Mouse (Mus musculus) ES-E14 (cell line): Measurements from ENCODE around the gene Fam89a.

ENCODE experiments used
- CHD2 ChIP-seq: IDR thresholded peaks from 2 replicates; pipeline ENCODE4 v1.6.1; 2014; ENCODE audit warnings: mild to moderate bottlenecking, low read depth, low read length, inconsistent platforms
- HCFC1 ChIP-seq: IDR thresholded peaks from 2 replicates; pipeline ENCODE4 v1.6.1; 2012; ENCODE audit warnings: low read length, inconsistent platforms, borderline replicate concordance; ENCODE audit not compliant: insufficient read depth
- MAFK ChIP-seq: IDR thresholded peaks from 2 replicates; pipeline ENCODE4 v1.6.1; 2014; ENCODE audit warnings: mild to moderate bottlenecking, low read depth, low read length, inconsistent platforms; ENCODE audit not compliant: insufficient read depth
- ZNF384 ChIP-seq: IDR thresholded peaks from 2 replicates; pipeline ENCODE4 v1.6.1; 2012; ENCODE audit warnings: low read depth, low read length, inconsistent platforms

GRCm38 (mm10) chr8:124752325-124752862 is 762 bp upstream of the Fam89a start:
- TF ChIP-seq HCFC1 (no peak), MAFK (no peak), CHD2 (no peak), ZNF384 (no peak)
